Mouse (Mus musculus): ENCODE results near the gene Eef2k.

GRCm38 (mm10) chr7:120933680-120934195, 91.1 kb downstream of the Eef2k start:
- TF ChIP-seq POLR2A (IDR thresholded peaks at IDR 0.05; ENCODE audit: control insufficient read depth, extremely low read depth, insufficient read depth, low read length, poor library complexity) (no peak), CTCF (IDR thresholded peaks at IDR 0.05; ENCODE audit: borderline replicate concordance, control insufficient read depth, extremely low read depth, insufficient read depth, low read length, poor library complexity) (no peak)

All from thymus, adult 2 months (tissue).